Mouse (Mus musculus): ENCODE data around the gene Bcl11a.

Gene Bcl11a

GRCm38 (mm10) chr11:24132853-24133252 is 55.0 kb downstream of the Bcl11a start:
- no peak for DNase-seq (ENCODE audit: low spot score)

- no peak for DNase-seq (ENCODE audit: low spot score)
Measured at GRCm38 (mm10) chr11:24133484-24133883, 55.6 kb downstream of the Bcl11a start.

- DNase-seq (ENCODE audit: low spot score): no peak
Measured at GRCm38 (mm10) chr11:24133928-24134327, 56.1 kb downstream of the Bcl11a start.

- no peak for DNase-seq (ENCODE audit: low spot score)
Measured at GRCm38 (mm10) chr11:24135244-24135643, 57.4 kb downstream of the Bcl11a start.

GRCm38 (mm10) chr11:24136084-24136785 is 58.4 kb downstream of the Bcl11a start:
- no peak for DNase-seq (ENCODE audit: low spot score)

GRCm38 (mm10) chr11:24137891-24138290 is 60.0 kb downstream of the Bcl11a start:
- DNase-seq (ENCODE audit: low spot score): no peak

GRCm38 (mm10) chr11:24138600-24139375 is 60.9 kb downstream of the Bcl11a start:
- DNase-seq (ENCODE audit: low spot score): no peak

GRCm38 (mm10) chr11:24139432-24139831 is 61.6 kb downstream of the Bcl11a start:
- no peak for DNase-seq (ENCODE audit: low spot score)

GRCm38 (mm10) chr11:24139952-24140351 is 62.1 kb downstream of the Bcl11a start:
- DNase-seq (ENCODE audit: low spot score): no peak

GRCm38 (mm10) chr11:24140948-24141347 is 63.1 kb downstream of the Bcl11a start:
- DNase-seq (ENCODE audit: low spot score): no peak

- DNase-seq (ENCODE audit: low spot score): no peak
Measured at GRCm38 (mm10) chr11:24141479-24142251, 63.8 kb downstream of the Bcl11a start.

GRCm38 (mm10) chr11:24142316-24142715 is 64.5 kb downstream of the Bcl11a start:
- no peak for DNase-seq (ENCODE audit: low spot score)

- DNase-seq (ENCODE audit: low spot score): no peak
Measured at GRCm38 (mm10) chr11:24144159-24144946, 66.5 kb downstream of the Bcl11a start.

GRCm38 (mm10) chr11:24146034-24146433 is 68.2 kb downstream of the Bcl11a start:
- no peak for DNase-seq (ENCODE audit: low spot score)

GRCm38 (mm10) chr11:24146437-24146836 is 68.6 kb downstream of the Bcl11a start:
- DNase-seq (ENCODE audit: low spot score): no peak

- no peak for DNase-seq (ENCODE audit: low spot score)
Measured at GRCm38 (mm10) chr11:24147698-24148097, 69.8 kb downstream of the Bcl11a start.

GRCm38 (mm10) chr11:24148545-24148944 is 70.7 kb downstream of the Bcl11a start:
- no peak for DNase-seq (ENCODE audit: low spot score)

GRCm38 (mm10) chr11:24149462-24150220 is 71.8 kb downstream of the Bcl11a start:
- peak; percentile 2 for DNase-seq (ENCODE audit: low spot score)

GRCm38 (mm10) chr11:24152076-24152784 is 74.4 kb downstream of the Bcl11a start:
- no peak for DNase-seq (ENCODE audit: low spot score)

GRCm38 (mm10) chr11:24153049-24153448 is 75.2 kb downstream of the Bcl11a start:
- no peak for DNase-seq (ENCODE audit: low spot score)
